Mouse (Mus musculus): ENCODE data around the gene Sars2. TPM values are rescaled to one million over a fixed set of nuclear protein-coding genes. Genes with fewer than 3 reads are reported as not detected.

Gene Sars2
- total RNA-seq, 2 experiments from 2014 or later, result 1.3 to 4.4 TPM

DNA sequence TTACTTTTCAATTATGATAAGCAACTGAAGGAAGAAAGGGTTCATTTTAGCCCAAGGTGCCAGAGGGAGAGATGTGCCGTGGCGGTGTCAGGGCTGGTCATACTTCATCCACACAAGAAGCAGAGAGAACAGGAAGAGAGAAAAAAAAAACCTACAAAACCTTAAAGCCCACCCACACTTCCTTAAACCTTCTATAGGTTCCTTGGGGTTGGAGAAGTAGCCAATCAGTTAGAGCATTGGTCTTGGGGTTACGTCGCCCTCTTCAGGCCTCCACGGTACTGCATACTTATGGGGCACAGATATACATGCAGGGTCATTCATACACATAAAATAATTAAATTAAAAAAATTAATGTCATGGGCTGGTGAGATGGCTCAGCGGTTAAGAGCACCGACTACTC, 19.7 kb upstream of the Sars2 start:
- no peak for ATAC-seq (replicated peaks; ENCODE audit: low FRiP score, poor library complexity, severe bottlenecking)

GRCm38 (mm10) chr7:28724613-28725012, 17.2 kb upstream of the Sars2 start:
- ATAC-seq (replicated peaks; ENCODE audit: low FRiP score, poor library complexity, severe bottlenecking), result no peak

DNA sequence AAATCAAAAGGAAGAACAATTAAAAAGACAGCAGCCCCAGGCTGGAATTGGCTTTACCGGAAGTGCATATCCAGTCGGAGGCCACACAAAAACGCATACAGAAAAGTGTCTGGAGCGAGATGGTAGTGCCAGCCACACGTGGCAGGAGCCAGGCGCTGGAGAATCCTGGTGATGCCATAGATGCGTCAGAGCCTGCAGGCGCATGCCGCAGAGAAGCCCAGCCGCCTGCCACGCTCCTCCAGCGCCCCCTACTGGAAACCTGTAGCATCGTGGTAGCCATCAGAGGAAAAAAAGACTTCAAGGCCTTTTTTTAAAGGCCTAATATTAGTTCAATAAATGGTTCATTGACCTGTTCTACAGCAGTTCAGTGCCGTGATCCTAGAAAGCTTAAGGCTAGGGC, 15.2 kb upstream of the Sars2 start:
- no peak for ATAC-seq (replicated peaks; ENCODE audit: low FRiP score, poor library complexity, severe bottlenecking)

DNA sequence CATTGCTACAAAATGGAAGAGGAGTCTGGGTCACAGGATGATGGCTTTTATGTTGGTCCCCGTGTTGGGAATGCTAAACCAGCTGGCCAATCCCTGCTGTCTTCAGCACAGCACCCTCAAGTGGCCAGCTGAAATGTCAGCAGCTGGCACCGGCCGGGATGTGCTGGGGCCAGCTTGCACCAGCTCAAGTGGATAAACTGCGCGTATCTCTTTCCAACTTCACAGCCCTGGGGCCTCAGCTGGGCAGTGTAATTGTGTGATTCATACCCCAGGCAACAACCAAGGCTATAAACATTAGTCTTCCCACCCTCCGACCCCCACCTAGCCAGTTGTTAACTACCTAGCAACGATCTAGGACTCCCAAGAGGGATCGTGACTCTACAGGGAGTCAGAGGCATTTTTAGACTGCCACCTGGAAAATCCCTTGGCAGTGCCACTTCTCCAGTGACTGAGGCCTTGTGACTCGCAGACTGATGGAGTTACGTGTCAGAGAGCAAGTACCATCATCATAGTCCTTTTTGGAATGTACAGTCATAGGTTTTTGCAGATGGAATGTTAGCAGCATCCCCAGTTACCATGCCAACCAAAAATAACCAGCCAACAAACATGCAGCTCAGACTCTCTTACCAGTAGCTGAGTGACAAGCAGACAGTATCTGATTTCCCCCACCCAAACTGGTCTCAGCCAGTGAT, 14.0 kb upstream of the Sars2 start:
- no peak for ATAC-seq (replicated peaks; ENCODE audit: low FRiP score, poor library complexity, severe bottlenecking)

- ATAC-seq (replicated peaks; ENCODE audit: low FRiP score, poor library complexity, severe bottlenecking), result peak; percentile 73
These were observed 9.2 kb upstream of the Sars2 start for GRCm38 (mm10) chr7:28732341-28733142.

GRCm38 (mm10) chr7:28733211-28733610, 8.6 kb upstream of the Sars2 start:
- ATAC-seq (replicated peaks; ENCODE audit: low FRiP score, poor library complexity, severe bottlenecking), result no peak

- ATAC-seq (replicated peaks; ENCODE audit: low FRiP score, poor library complexity, severe bottlenecking), result no peak
These were observed 6.1 kb upstream of the Sars2 start for GRCm38 (mm10) chr7:28735701-28736100.

DNA sequence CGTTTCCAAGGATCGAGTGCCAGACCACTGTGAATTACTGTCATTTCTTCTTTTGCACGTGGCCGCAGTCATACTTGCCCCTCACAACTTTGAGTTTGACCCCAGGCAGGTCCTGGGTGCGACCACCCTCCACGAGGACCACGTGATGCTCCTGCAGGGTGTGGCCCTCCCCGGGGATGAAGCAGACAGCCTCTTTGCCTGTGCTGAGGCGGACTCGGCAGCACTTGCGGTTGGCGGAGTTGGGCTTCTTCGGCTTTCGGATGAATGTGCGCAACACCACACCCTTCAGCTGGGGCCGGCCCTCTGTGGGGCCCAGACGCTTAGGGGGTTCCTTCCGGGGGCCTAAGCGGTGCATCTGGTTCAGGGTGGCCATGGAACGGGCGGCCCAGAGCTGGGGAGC, 2.0 kb upstream of the Sars2 start:
- ATAC-seq (replicated peaks; ENCODE audit: low FRiP score, poor library complexity, severe bottlenecking), result no peak

- no peak for ATAC-seq (replicated peaks; ENCODE audit: low FRiP score, poor library complexity, severe bottlenecking)
These were observed 843 bp upstream of the Sars2 start for GRCm38 (mm10) chr7:28740949-28741348.

GRCm38 (mm10) chr7:28741368-28741708, 454 bp upstream of the Sars2 start:
- ATAC-seq (replicated peaks; ENCODE audit: low FRiP score, poor library complexity, severe bottlenecking), result peak; percentile 35

DNA sequence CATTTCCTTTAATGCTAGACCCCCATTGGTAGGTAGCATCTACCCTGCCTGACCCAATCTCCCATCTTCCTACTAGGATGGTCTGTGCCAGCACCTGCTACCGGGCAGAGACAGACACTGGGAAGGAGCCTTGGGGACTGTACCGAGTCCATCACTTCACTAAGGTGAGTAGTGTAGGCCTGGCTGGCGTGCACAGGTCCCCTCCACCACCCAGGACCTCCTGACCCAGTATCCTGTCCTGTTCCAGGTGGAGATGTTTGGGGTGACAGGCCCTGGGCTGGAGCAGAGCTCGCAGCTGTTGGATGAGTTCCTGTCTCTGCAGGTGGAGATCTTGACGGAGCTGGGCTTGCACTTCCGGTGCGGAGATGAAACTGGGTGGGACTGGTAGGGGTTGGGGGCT, 8.1 kb downstream of the Sars2 start:
- no peak for ATAC-seq (replicated peaks; ENCODE audit: low FRiP score, poor library complexity, severe bottlenecking)

- ATAC-seq (replicated peaks; ENCODE audit: low FRiP score, poor library complexity, severe bottlenecking), result no peak
These were observed 14.3 kb downstream of the Sars2 start, which contains the start of gene Ccer2 for GRCm38 (mm10) chr7:28756079-28756478. TSS of gene Ccer2 (plus strand) at chr7:28756174.

- no peak for ATAC-seq (replicated peaks; ENCODE audit: low FRiP score, poor library complexity, severe bottlenecking)
These were observed 16.8 kb downstream of the Sars2 start for GRCm38 (mm10) chr7:28758623-28759022.

- no peak for ATAC-seq (replicated peaks; ENCODE audit: low FRiP score, poor library complexity, severe bottlenecking)
These were observed 20.1 kb downstream of the Sars2 start for GRCm38 (mm10) chr7:28761907-28762306.

DNA sequence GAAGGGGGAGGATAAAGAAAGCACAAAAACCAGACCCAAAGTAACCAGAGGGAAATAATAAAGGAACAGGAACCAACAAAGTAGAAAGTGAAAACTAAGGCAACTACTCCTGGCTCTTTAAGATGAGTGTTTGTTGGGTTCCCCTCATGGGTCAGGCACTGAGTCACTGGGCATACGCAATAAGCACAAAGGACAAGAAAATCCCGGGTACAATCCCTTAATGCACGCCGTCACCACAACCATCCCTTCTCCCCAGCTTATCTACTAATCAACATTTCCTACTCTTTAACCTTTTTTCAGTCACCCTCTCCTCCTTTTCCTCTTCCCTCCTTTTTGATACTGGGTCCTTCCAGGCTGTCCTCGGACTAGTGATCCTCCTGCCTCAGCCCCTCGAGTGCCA, 23.4 kb downstream of the Sars2 start:
- no peak for ATAC-seq (replicated peaks; ENCODE audit: low FRiP score, poor library complexity, severe bottlenecking)

GRCm38 (mm10) chr7:28766173-28766879, 24.5 kb downstream of the Sars2 start, which contains the start of gene Sirt2:
TSS of gene Sirt2 (plus strand) at chr7:28766735.
- peak; percentile 96 for ATAC-seq (replicated peaks; ENCODE audit: low FRiP score, poor library complexity, severe bottlenecking)

GRCm38 (mm10) chr7:28766910-28767309, 25.1 kb downstream of the Sars2 start:
- no peak for ATAC-seq (replicated peaks; ENCODE audit: low FRiP score, poor library complexity, severe bottlenecking)

DNA sequence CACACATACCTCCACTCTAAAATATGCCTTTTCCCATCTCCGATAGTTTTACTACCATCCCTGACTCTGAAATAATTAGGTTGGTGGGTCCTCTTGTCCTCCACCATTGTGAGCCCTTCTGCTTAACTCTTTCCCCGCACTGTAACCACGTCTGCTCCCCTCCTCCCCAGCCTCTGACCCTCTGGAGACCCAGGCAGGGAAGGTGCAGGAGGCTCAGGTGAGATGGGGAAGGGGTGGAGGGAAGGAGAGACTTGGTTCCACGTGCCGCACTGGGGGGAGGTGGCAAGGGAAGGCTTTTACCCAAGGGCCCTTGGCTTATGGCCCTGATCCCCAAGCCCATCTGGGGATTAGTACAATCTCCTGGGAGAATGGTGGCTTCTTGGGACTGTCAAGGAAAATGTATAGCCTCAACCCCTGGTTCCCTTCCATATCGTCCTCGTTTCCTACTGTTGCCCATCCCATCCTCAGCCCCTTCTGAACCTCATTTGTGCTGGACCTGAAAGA, 25.7 kb downstream of the Sars2 start, which contains the start of gene Nfkbib:
Gene Nfkbib (minus strand): TSS at position 51 of the 504 bp plus-strand sequence.
- no peak for ATAC-seq (replicated peaks; ENCODE audit: low FRiP score, poor library complexity, severe bottlenecking)

DNA sequence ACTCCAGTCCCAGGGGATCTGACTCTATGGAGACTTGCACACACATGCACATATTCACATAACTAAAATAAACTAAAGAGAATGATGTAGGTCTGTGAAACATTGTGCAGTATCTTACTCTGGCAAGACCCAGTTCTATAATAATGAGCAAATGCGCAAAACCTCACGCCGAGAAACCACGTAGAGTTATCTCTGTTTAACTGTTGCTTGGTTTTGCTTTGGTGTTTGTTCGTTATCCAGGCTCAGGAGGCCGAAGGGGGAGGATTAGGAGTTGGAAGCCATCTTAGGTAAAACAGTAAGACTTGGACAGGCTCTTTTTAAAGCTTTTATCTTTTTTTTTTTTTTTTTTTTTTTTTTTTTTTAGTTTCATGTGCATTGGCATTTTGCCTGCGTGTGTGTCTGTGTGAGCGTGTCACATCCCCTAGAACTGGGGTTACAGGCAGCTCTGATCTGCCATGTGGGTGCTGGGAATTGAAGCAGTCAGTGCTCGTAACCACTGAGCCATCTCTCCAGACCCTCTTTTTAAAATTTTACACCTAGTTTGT, 27.7 kb downstream of the Sars2 start:
- ATAC-seq (replicated peaks; ENCODE audit: low FRiP score, poor library complexity, severe bottlenecking), result no peak

GRCm38 (mm10) chr7:28770309-28770708, 28.5 kb downstream of the Sars2 start:
- no peak for ATAC-seq (replicated peaks; ENCODE audit: low FRiP score, poor library complexity, severe bottlenecking)
